Mouse (Mus musculus): ENCODE measurements around the gene Psmd2. TPM values are rescaled to one million over a fixed set of nuclear protein-coding genes. Genes with fewer than 3 reads are reported as not detected.

The Psmd2 gene
- polyA plus RNA-seq, 1 experiment from 2014 or later: 352 TPM

GRCm38 (mm10) chr16:20675213-20675612, 23.8 kb downstream of the Psmd2 start:
- TF ChIP-seq CTCF (IDR thresholded peaks at IDR 0.05; ENCODE audit: low read depth): no peak
- ATAC-seq (ENCODE audit: insufficient read depth): no peak
- Histone ChIP-seq H3K27ac (ENCODE audit: low read depth) (no peak overlapping the region), H3K9ac (no peak overlapping the region), H3K4me1 (ENCODE audit: insufficient read depth) (peaks cover 3% of the 10 kb centered on the region; the same call in 1 of the 2 replicates), H3K36me3 (ENCODE audit: insufficient read depth) (peaks cover 57% of the 10 kb centered on the region), H3K4me3 (ENCODE audit: low read depth, low read length) (no peak overlapping the region), H3K27me3 (ENCODE audit: insufficient read depth, low read length) (no peaks in the 10 kb centered on the region), H3K9me3 (ENCODE audit: low read depth, low read length) (no peaks in the 10 kb centered on the region), H3K4me2 (peak overlapping the region; percentile 99)
- no peak for DNase-seq
- 90% methylated on average over 6 of the region's 6 CpGs for WGBS

- DNase-seq (peak; percentile 45), ATAC-seq (ENCODE audit: insufficient read depth) (no peak)
- no peak overlapping the region for H3K4me2 ChIP-seq
- H3K4me3 ChIP-seq (ENCODE audit: low read depth, low read length): no peak overlapping the region
- H3K27me3 ChIP-seq (ENCODE audit: insufficient read depth, low read length): no peaks in the 10 kb centered on the region
- no peaks in the 10 kb centered on the region for H3K9me3 ChIP-seq (ENCODE audit: low read depth, low read length)
- H3K4me1 ChIP-seq (ENCODE audit: insufficient read depth): peaks cover 3% of the 10 kb centered on the region; the same call in 1 of the 2 replicates
- H3K27ac ChIP-seq (ENCODE audit: low read depth): no peak overlapping the region
- H3K9ac ChIP-seq: no peak overlapping the region
- TF ChIP-seq CTCF (IDR thresholded peaks at IDR 0.05; ENCODE audit: low read depth): no peak; the same call in 1 of the 2 replicates
- WGBS: 73% methylated on average over 4 of the region's 4 CpGs
- H3K36me3 ChIP-seq (ENCODE audit: insufficient read depth): peaks cover 72% of the 10 kb centered on the region
Observed at GRCm38 (mm10) chr16:20676702-20677101, 25.2 kb downstream of the Psmd2 start.

GRCm38 (mm10) chr16:20677380-20677779, 25.9 kb downstream of the Psmd2 start:
- Histone ChIP-seq H3K9ac (peak overlapping the region; percentile 29; the same call in 1 of the 2 replicates), H3K36me3 (ENCODE audit: insufficient read depth) (peaks cover 79% of the 10 kb centered on the region), H3K27ac (ENCODE audit: low read depth) (no peak overlapping the region), H3K27me3 (ENCODE audit: insufficient read depth, low read length) (no peaks in the 10 kb centered on the region), H3K4me2 (no peak overlapping the region), H3K4me3 (ENCODE audit: low read depth, low read length) (no peak overlapping the region), H3K9me3 (ENCODE audit: low read depth, low read length) (no peaks in the 10 kb centered on the region), H3K4me1 (ENCODE audit: insufficient read depth) (no peaks in the 10 kb centered on the region)
- no peak for ATAC-seq (ENCODE audit: insufficient read depth)
- TF ChIP-seq CTCF (IDR thresholded peaks at IDR 0.05; ENCODE audit: low read depth): no peak
- 76% methylated on average over 5 of the region's 5 CpGs for WGBS
- no peak for DNase-seq

- no peak overlapping the region for H3K4me2 ChIP-seq
- DNase-seq (peak; percentile 70), ATAC-seq (ENCODE audit: insufficient read depth) (no peak)
- 72% methylated on average over 10 of the region's 10 CpGs for WGBS
- H3K4me1 ChIP-seq (ENCODE audit: insufficient read depth): no peaks in the 10 kb centered on the region
- no peaks in the 10 kb centered on the region for H3K27me3 ChIP-seq (ENCODE audit: insufficient read depth, low read length)
- H3K36me3 ChIP-seq (ENCODE audit: insufficient read depth): peaks cover 86% of the 10 kb centered on the region
- no peak overlapping the region for H3K4me3 ChIP-seq (ENCODE audit: low read depth, low read length)
- no peak overlapping the region for H3K27ac ChIP-seq (ENCODE audit: low read depth)
- 0 out of 2 replicates have a peak overlapping the region, but pooled peaks have one; percentile 29 for H3K9ac ChIP-seq
- TF ChIP-seq CTCF (IDR thresholded peaks at IDR 0.05; ENCODE audit: low read depth): no peak
- H3K9me3 ChIP-seq (ENCODE audit: low read depth, low read length): no peaks in the 10 kb centered on the region
Observed at GRCm38 (mm10) chr16:20677974-20678675, 26.7 kb downstream of the Psmd2 start.

- H3K27me3 ChIP-seq (ENCODE audit: insufficient read depth, low read length): no peaks in the 10 kb centered on the region
- no peak for TF ChIP-seq CTCF (IDR thresholded peaks at IDR 0.05; ENCODE audit: low read depth)
- DNase-seq (no peak), ATAC-seq (ENCODE audit: insufficient read depth) (no peak)
- no peak overlapping the region for H3K4me3 ChIP-seq (ENCODE audit: low read depth, low read length)
- no peak overlapping the region for H3K9ac ChIP-seq
- no peak overlapping the region for H3K4me2 ChIP-seq
- WGBS: 83% methylated on average over 3 of the region's 3 CpGs
- no peaks in the 10 kb centered on the region for H3K9me3 ChIP-seq (ENCODE audit: low read depth, low read length)
- H3K27ac ChIP-seq (ENCODE audit: low read depth): no peak overlapping the region
- H3K36me3 ChIP-seq (ENCODE audit: insufficient read depth): peaks cover 71% of the 10 kb centered on the region
- H3K4me1 ChIP-seq (ENCODE audit: insufficient read depth): 0 out of 2 replicates have a peak, but pooled peaks cover 2% of the 10 kb centered on the region
Observed at GRCm38 (mm10) chr16:20690774-20691173, 39.3 kb downstream of the Psmd2 start.

- no peak for ATAC-seq (ENCODE audit: insufficient read depth)
- no peaks in the 10 kb centered on the region for H3K27me3 ChIP-seq (ENCODE audit: insufficient read depth, low read length)
- WGBS: 48% methylated on average over 1 of the region's 1 CpGs
Observed at GRCm38 (mm10) chr16:20691617-20692016, 40.2 kb downstream of the Psmd2 start.

GRCm38 (mm10) chr16:20692241-20692965, 41.0 kb downstream of the Psmd2 start:
- H3K36me3 ChIP-seq (ENCODE audit: insufficient read depth): peaks cover 54% of the 10 kb centered on the region
- WGBS: 45% methylated on average over 16 of the region's 16 CpGs
- H3K9me3 ChIP-seq (ENCODE audit: low read depth, low read length): no peaks in the 10 kb centered on the region
- no peak for TF ChIP-seq CTCF (IDR thresholded peaks at IDR 0.05; ENCODE audit: low read depth)
- no peak for DNase-seq
- H3K4me1 ChIP-seq (ENCODE audit: insufficient read depth): 0 out of 2 replicates have a peak, but pooled peaks cover 2% of the 10 kb centered on the region
- H3K4me2 ChIP-seq: peak overlapping the region; percentile 90; the same call in 1 of the 2 replicates
- peak overlapping the region; percentile 56 for H3K4me3 ChIP-seq (ENCODE audit: low read depth, low read length)
- H3K27me3 ChIP-seq (ENCODE audit: insufficient read depth, low read length): no peaks in the 10 kb centered on the region
- no peak for ATAC-seq (ENCODE audit: insufficient read depth)
- H3K9ac ChIP-seq: no peak overlapping the region
- H3K27ac ChIP-seq (ENCODE audit: low read depth): no peak overlapping the region

More at GRCm38 (mm10) chr16:20691617-20692016, 40.2 kb downstream of the Psmd2 start:
- Histone ChIP-seq H3K4me1 (ENCODE audit: insufficient read depth) (0 out of 2 replicates have a peak, but pooled peaks cover 2% of the 10 kb centered on the region), H3K36me3 (ENCODE audit: insufficient read depth) (peaks cover 62% of the 10 kb centered on the region), H3K4me3 (ENCODE audit: low read depth, low read length) (no peak overlapping the region), H3K27ac (ENCODE audit: low read depth) (no peak overlapping the region), H3K9me3 (ENCODE audit: low read depth, low read length) (no peaks in the 10 kb centered on the region), H3K4me2 (no peak overlapping the region), H3K9ac (no peak overlapping the region)
- DNase-seq: no peak
- no peak for TF ChIP-seq CTCF (IDR thresholded peaks at IDR 0.05; ENCODE audit: low read depth)

Measured in lung, embryonic 14.5 days (tissue).